Mouse (Mus musculus): ENCODE results near the gene Brca1. TPM values are rescaled to one million over a fixed set of nuclear protein-coding genes. Genes with fewer than 3 reads are reported as not detected.
A peak's percentile ranks its signal among the peaks of the same experiment; 100 is the strongest.
"Not testable (repeated sequence)": the region's sequence is repeated elsewhere in the genome, so short reads cannot be mapped to it uniquely, and the experiment has no call there.

Brca1 gene
- polyA plus RNA-seq, 1 experiment from 2014 or later, result 21.0 TPM

DNA sequence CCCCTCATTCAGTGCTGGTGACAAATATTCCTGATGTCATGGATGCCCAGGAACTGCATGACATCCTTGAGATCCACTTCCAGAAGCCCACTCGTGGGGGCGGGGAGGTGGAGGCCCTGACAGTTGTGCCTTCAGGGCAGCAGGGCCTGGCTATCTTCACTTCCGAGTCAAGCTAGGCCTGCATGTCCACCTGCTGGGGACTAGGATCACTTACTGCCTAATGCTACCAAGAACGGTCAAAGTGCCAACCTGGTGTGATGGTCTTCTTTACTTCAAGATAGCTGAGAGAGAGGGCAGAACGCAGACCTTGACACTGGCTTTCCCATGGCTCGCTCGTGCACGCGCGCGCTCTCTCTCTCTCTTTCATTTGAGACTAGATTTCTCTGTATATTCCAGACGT, 93.5 kb downstream of the Brca1 start:
- Histone ChIP-seq H3K4me2 (no peak overlapping the region), H3K27ac (ENCODE audit: low read depth) (no peak overlapping the region), H3K9ac (no peak overlapping the region), H3K4me3 (ENCODE audit: low read depth, low read length) (no peak overlapping the region), H3K4me1 (ENCODE audit: insufficient read depth) (peaks cover 8% of the 10 kb centered on the region; the same call in 1 of the 2 replicates), H3K27me3 (ENCODE audit: insufficient read depth, low read length) (no peaks in the 10 kb centered on the region), H3K36me3 (ENCODE audit: insufficient read depth) (peaks cover 26% of the 10 kb centered on the region; the same call in 1 of the 2 replicates), H3K9me3 (ENCODE audit: low read depth, low read length) (no peaks in the 10 kb centered on the region)
- TF ChIP-seq CTCF (IDR thresholded peaks at IDR 0.05; ENCODE audit: low read depth), result no peak
- ATAC-seq (ENCODE audit: insufficient read depth) (no peak), DNase-seq (no peak)
- WGBS, result 82% methylated on average over 12 of the region's 12 CpGs

DNA sequence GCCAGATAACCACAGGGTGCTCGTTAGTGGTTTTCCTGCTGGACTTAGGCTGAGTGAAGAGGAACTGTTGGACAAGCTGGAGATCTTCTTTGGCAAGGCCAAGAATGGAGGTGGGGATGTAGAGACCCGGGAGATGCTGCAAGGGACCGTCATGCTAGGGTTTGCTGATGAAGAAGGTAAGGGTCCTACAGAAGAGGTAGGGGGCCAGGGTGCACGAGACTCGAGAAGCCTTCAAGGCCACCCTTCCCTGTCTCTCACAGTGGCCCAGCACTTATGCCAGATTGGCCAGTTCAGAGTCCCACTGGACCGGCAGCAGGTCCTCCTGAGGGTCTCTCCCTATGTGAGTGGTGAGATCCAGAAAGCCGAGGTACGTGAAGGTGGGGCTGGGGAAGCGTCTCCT, 94.1 kb downstream of the Brca1 start:
- WGBS, result 83% methylated on average over 9 of the region's 9 CpGs
- no peak for TF ChIP-seq CTCF (IDR thresholded peaks at IDR 0.05; ENCODE audit: low read depth)
- no peak for ATAC-seq (ENCODE audit: insufficient read depth)
- H3K4me3 ChIP-seq (ENCODE audit: low read depth, low read length), result no peak overlapping the region
- peaks cover 8% of the 10 kb centered on the region; the same call in 1 of the 2 replicates for H3K4me1 ChIP-seq (ENCODE audit: insufficient read depth)
- DNase-seq, result no peak
- H3K9me3 ChIP-seq (ENCODE audit: low read depth, low read length), result no peaks in the 10 kb centered on the region
- H3K27me3 ChIP-seq (ENCODE audit: insufficient read depth, low read length), result no peaks in the 10 kb centered on the region
- no peak overlapping the region for H3K27ac ChIP-seq (ENCODE audit: low read depth)
- peaks cover 25% of the 10 kb centered on the region; the same call in 1 of the 2 replicates for H3K36me3 ChIP-seq (ENCODE audit: insufficient read depth)
- H3K9ac ChIP-seq, result no peak overlapping the region
- H3K4me2 ChIP-seq, result no peak overlapping the region

DNA sequence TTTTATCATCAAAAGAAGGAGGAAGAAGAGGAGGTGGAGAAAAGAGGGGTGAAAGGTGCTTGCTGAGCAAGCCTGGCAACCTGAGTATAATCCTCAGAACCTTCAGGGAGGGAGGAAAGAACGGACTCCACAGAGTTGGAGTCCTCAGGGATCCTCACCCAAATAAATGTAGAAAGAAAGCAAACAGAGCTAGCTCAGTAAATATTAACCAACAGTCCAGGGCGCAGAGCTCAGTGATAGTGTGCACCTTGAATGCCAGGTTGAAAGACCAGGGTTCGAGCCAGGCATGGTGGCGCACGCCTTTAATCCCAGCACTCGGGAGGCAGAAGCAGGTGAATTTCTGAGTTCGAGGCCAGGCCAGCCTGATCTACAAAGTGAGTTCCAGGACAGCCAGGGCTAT, 96.1 kb downstream of the Brca1 start:
- 79% methylated on average over 7 of the region's 7 CpGs for WGBS
- ATAC-seq (ENCODE audit: insufficient read depth) (no peak), DNase-seq (no peak)
- Histone ChIP-seq H3K9ac (no peak overlapping the region), H3K4me3 (ENCODE audit: low read depth, low read length) (no peak overlapping the region), H3K9me3 (ENCODE audit: low read depth, low read length) (no peaks in the 10 kb centered on the region), H3K36me3 (ENCODE audit: insufficient read depth) (peaks cover 10% of the 10 kb centered on the region; the same call in 1 of the 2 replicates), H3K27ac (ENCODE audit: low read depth) (no peak overlapping the region), H3K27me3 (ENCODE audit: insufficient read depth, low read length) (no peaks in the 10 kb centered on the region), H3K4me1 (ENCODE audit: insufficient read depth) (0 out of 2 replicates have a peak, but pooled peaks cover 3% of the 10 kb centered on the region), H3K4me2 (no peak overlapping the region)
- no peak for TF ChIP-seq CTCF (IDR thresholded peaks at IDR 0.05; ENCODE audit: low read depth)

DNA sequence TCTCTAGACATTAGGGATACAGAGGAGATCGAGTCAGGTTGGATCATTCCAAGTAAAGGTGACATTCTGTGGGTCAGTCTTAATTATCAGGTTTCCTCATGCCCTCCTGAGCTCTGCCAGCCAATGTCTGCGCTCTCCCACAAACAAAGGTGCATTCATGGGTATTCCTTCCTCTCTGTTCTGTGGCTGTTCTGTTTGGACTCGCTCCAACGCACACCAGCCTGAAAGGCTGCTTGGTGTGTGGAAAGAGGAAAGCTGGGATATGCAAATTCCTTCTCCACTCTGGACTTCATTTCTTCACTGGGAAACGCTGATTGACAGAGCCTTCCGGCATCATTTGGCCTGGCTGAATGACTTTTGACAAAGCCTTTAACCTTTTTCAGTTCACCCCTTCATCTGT, 97.1 kb downstream of the Brca1 start:
- no peaks in the 10 kb centered on the region for H3K27me3 ChIP-seq (ENCODE audit: insufficient read depth, low read length)
- no peak overlapping the region for H3K9ac ChIP-seq
- no peak for ATAC-seq (ENCODE audit: insufficient read depth)
- H3K4me3 ChIP-seq (ENCODE audit: low read depth, low read length), result no peak overlapping the region
- H3K4me2 ChIP-seq, result no peak overlapping the region
- H3K27ac ChIP-seq (ENCODE audit: low read depth), result no peak overlapping the region
- 0 out of 2 replicates have a peak, but pooled peaks cover 4% of the 10 kb centered on the region for H3K36me3 ChIP-seq (ENCODE audit: insufficient read depth)
- 67% methylated on average over 6 of the region's 6 CpGs for WGBS
- no peak for TF ChIP-seq CTCF (IDR thresholded peaks at IDR 0.05; ENCODE audit: low read depth)
- H3K4me1 ChIP-seq (ENCODE audit: insufficient read depth), result 0 out of 2 replicates have a peak, but pooled peaks cover 3% of the 10 kb centered on the region
- no peaks in the 10 kb centered on the region for H3K9me3 ChIP-seq (ENCODE audit: low read depth, low read length)
- DNase-seq, result peak; percentile 33

DNA sequence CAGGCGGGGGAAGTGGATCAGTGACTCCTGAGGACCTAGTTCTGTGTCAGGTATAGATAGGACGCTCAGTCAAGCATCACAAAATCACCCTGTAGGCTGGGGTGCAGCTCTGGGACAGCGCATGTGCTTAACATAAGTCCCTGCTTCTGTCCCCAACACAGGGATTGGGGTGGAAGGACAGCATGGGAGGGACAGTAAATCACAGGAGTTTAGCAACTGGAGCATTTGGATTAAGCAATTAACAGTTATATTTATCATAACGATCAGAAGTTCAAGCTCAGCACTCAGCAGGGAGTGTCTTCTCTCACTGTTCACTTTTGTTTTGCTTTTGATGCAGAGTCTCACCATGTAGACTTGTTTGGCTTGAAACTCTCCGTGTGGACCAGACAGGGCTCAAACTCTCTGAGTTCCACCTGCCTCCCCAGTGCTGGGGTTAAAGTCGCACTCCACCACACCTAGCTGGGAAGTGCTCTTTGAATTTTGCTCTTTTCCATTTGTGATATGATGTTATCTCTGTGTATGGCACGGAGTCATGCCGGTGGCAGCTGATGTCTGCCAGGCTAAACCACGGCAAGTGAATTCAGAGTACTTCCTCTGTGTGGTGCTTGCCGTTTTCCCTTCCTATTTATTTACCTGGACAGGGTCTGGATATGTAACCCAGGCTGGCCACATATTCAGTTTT, 99.5 kb downstream of the Brca1 start:
- no peak for TF ChIP-seq CTCF (IDR thresholded peaks at IDR 0.05; ENCODE audit: low read depth)
- Histone ChIP-seq H3K27me3 (ENCODE audit: insufficient read depth, low read length) (no peaks in the 10 kb centered on the region), H3K27ac (ENCODE audit: low read depth) (no peak overlapping the region), H3K4me1 (ENCODE audit: insufficient read depth) (0 out of 2 replicates have a peak, but pooled peaks cover 3% of the 10 kb centered on the region), H3K4me3 (ENCODE audit: low read depth, low read length) (no peak overlapping the region), H3K9ac (no peak overlapping the region), H3K36me3 (ENCODE audit: insufficient read depth) (no peaks in the 10 kb centered on the region), H3K9me3 (ENCODE audit: low read depth, low read length) (no peaks in the 10 kb centered on the region), H3K4me2 (no peak overlapping the region)
- WGBS, result 60% methylated on average over 10 of the region's 10 CpGs
- no peak for DNase-seq
- no peak for ATAC-seq (ENCODE audit: insufficient read depth)

DNA sequence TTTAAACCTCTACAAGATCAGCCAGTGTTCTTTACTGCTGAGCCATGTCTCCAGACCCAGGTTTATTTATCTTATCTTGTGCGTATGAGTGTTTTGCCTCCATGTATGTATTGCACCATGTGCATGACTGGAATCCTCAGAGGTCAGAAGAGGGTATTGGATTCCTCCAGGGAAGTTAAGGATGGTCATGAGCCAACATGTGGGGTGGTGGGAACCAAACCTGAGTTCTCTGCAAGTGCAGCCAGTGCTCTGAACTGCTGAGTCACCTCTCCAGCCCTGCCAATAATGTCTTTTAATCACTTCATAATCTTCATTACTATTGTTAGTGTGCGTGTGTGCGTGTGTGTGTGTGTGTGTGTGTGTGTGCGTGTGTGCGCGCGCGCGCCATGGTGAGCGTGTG, 100.2 kb downstream of the Brca1 start:
- H3K4me1 ChIP-seq (ENCODE audit: insufficient read depth), result 0 out of 2 replicates have a peak, but pooled peaks cover 3% of the 10 kb centered on the region
- H3K36me3 ChIP-seq (ENCODE audit: insufficient read depth), result no peaks in the 10 kb centered on the region
- H3K4me3 ChIP-seq (ENCODE audit: low read depth, low read length), result no peak overlapping the region
- DNase-seq (no peak), ATAC-seq (ENCODE audit: insufficient read depth) (no peak)
- no peak overlapping the region for H3K27ac ChIP-seq (ENCODE audit: low read depth)
- no peak overlapping the region for H3K9ac ChIP-seq
- 87% methylated on average over 10 of the region's 10 CpGs for WGBS
- no peak for TF ChIP-seq CTCF (IDR thresholded peaks at IDR 0.05; ENCODE audit: low read depth)
- H3K4me2 ChIP-seq, result no peak overlapping the region
- no peaks in the 10 kb centered on the region for H3K27me3 ChIP-seq (ENCODE audit: insufficient read depth, low read length)
- H3K9me3 ChIP-seq (ENCODE audit: low read depth, low read length), result no peaks in the 10 kb centered on the region

GRCm38 (mm10) chr11:101450394-101450793, 101.4 kb downstream of the Brca1 start:
- H3K36me3 ChIP-seq (ENCODE audit: insufficient read depth), result peaks cover 8% of the 10 kb centered on the region
- H3K4me2 ChIP-seq, result no peak overlapping the region
- no peak overlapping the region for H3K27ac ChIP-seq (ENCODE audit: low read depth)
- DNase-seq (no peak), ATAC-seq (ENCODE audit: insufficient read depth) (no peak)
- H3K9me3 ChIP-seq (ENCODE audit: low read depth, low read length), result no peaks in the 10 kb centered on the region
- H3K4me1 ChIP-seq (ENCODE audit: insufficient read depth), result 0 out of 2 replicates have a peak, but pooled peaks cover 3% of the 10 kb centered on the region
- no peak overlapping the region for H3K9ac ChIP-seq
- no peaks in the 10 kb centered on the region for H3K27me3 ChIP-seq (ENCODE audit: insufficient read depth, low read length)
- TF ChIP-seq CTCF (IDR thresholded peaks at IDR 0.05; ENCODE audit: low read depth), result peak; percentile 33
- no peak overlapping the region for H3K4me3 ChIP-seq (ENCODE audit: low read depth, low read length)
- 67% methylated on average over 3 of the region's 3 CpGs for WGBS

DNA sequence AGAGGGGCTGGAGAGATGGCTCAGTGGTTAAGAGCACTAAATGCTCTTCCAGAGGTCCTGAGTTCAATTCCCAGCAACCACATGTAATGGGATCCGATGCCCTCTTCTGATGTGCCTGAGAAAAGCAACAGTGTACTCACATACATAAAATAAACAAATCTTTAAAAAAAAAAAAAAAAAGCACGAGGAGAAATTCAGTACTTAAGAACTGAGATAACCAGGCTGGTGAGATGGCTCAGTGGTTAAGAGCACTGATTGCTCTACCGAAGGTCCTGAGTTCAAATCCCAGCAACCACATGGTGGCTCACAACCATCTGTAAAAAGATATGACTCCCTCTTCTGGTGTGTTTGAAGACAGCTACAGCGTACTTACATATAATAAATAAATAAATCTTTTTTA, 102.2 kb downstream of the Brca1 start:
- H3K27me3 ChIP-seq (ENCODE audit: insufficient read depth, low read length), result not testable (repeated sequence)

More for the DNA sequence above, 102.2 kb downstream of the Brca1 start:
- not testable (repeated sequence) for H3K4me3 ChIP-seq (ENCODE audit: low read depth, low read length); H3K27ac ChIP-seq (ENCODE audit: low read depth); H3K9ac ChIP-seq; H3K9me3 ChIP-seq (ENCODE audit: low read depth, low read length); H3K4me2 ChIP-seq; H3K4me1 ChIP-seq (ENCODE audit: insufficient read depth); DNase-seq; ATAC-seq (ENCODE audit: insufficient read depth)
- peaks cover 16% of the 10 kb centered on the region for H3K36me3 ChIP-seq (ENCODE audit: insufficient read depth)
- 71% methylated on average over 4 of the region's 4 CpGs for WGBS

All from lung, embryonic 14.5 days (tissue).